Mouse (Mus musculus) lung, postnatal 0 days (tissue): ENCODE results near the gene Pga5. TPM values are rescaled to one million over a fixed set of nuclear protein-coding genes. Genes with fewer than 3 reads are reported as not detected.

ENCODE experiments used
- ATAC-seq: fragments of 200-750 bp; cut with Nextera tagmentation; 2 replicates; pipeline ENCODE4 v1.8.0; 2017; ENCODE audit warnings: moderate library complexity
- DNase-seq: peaks from one replicate; pipeline ENCODE4 v3.0.0-alpha.2; 2016; ENCODE audit warnings: low spot score
- H3K27ac ChIP-seq: fragments of 300-500 bp; sonication (generic); 2 replicates; pipeline ENCODE4 v1.5.1; 2014; ENCODE audit warnings: antibody characterized with exemption, mild to moderate bottlenecking, low read length, mixed read lengths
- H3K27me3 ChIP-seq: fragments of 300-500 bp; sonication (generic); replicated peaks from 2 replicates; pipeline ENCODE4 v1.6.1; 2014; ENCODE audit warnings: low read length, mixed read lengths; ENCODE audit not compliant: insufficient read depth
- H3K36me3 ChIP-seq: fragments of 300-500 bp; sonication (generic); 2 replicates; pipeline ENCODE4 v1.6.1; 2014; ENCODE audit warnings: low read length, mixed read lengths; ENCODE audit not compliant: insufficient read depth
- H3K4me1 ChIP-seq: fragments of 300-500 bp; sonication (generic); 2 replicates; pipeline ENCODE4 v1.6.1; 2014; ENCODE audit warnings: antibody characterized with exemption, low read depth, low read length, mixed read lengths; ENCODE audit not compliant: insufficient read depth
- H3K4me2 ChIP-seq: fragments of 300-500 bp; sonication (generic); replicated peaks from 2 replicates; pipeline ENCODE4 v1.6.1; 2014; ENCODE audit warnings: low read depth, mild to moderate bottlenecking, low read length, moderate library complexity, mixed read lengths
- H3K4me3 ChIP-seq: fragments of 300-500 bp; sonication (generic); 2 replicates; pipeline ENCODE4 v1.5.1; 2014; ENCODE audit warnings: low read depth, low read length
- H3K9ac ChIP-seq: fragments of 300-500 bp; sonication (generic); replicated peaks from 2 replicates; pipeline ENCODE4 v1.6.1; 2014; ENCODE audit warnings: low read depth, mild to moderate bottlenecking
- H3K9me3 ChIP-seq: fragments of 300-500 bp; sonication (generic); 2 replicates; pipeline ENCODE4 v1.6.1; 2016; ENCODE audit warnings: low read length, mixed read lengths
- CTCF ChIP-seq: IDR thresholded peaks from 2 replicates; pipeline ENCODE4 v1.5.1; 2016; ENCODE audit warnings: antibody characterized with exemption, mild to moderate bottlenecking
- EP300 ChIP-seq: IDR thresholded peaks from 2 replicates; pipeline ENCODE4 v1.6.1; 2016; ENCODE audit warnings: antibody characterized with exemption, mild to moderate bottlenecking, control low read depth
- WGBS: fragments of 180-500 bp; shearing (Covaris S2); extraction: QIAGEN DNeasy Blood & Tissue Kit; methylation state at CpG from one replicate; pipeline ENCODE4 v1.1.7; 2014; 5-methylcytosine and 5-hydroxymethylcytosine counted together
- polyA plus RNA-seq: library from polyadenylated mRNA; unstranded; fragments of >200 nt; fragmentation: Nextera tagmentation; extraction: Ambion mirVana; gene quantifications from 2 replicates; pipeline ENCODE4 v1.2.1, GENCODE M21; 2015

Gene Pga5
- polyA plus RNA-seq, 1 experiment from 2014 or later, result not detected

DNA sequence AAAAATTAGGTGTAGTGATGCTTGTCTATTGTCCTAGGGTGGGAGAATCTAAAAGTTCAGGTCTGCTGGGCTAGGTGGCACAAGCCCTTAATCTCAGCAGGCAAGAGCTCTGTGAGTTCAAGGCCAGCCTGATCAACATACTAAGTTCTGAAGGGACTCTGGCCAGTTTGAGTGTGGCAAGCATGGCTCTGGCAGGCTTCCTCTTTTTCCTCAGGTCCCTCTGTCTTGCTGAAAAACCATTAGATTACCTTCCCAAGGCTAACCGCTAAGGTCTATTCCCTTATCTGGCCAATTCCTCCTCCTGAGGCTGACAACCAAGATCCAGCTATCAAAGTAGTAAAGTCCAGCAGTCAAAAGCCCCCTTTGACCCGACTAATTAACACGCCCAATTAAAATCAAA is 15.2 kb downstream of the Pga5 start:
- Histone ChIP-seq H3K4me2 (no peak overlapping the region), H3K27me3 (no peaks in the 10 kb centered on the region), H3K4me1 (no peaks in the 10 kb centered on the region), H3K36me3 (no peaks in the 10 kb centered on the region), H3K27ac (no peak overlapping the region), H3K4me3 (no peak overlapping the region), H3K9ac (no peak overlapping the region), H3K9me3 (no peaks in the 10 kb centered on the region)
- DNase-seq, result no peak
- TF ChIP-seq CTCF, result no peak
- TF ChIP-seq EP300, result no peak
- no peak for ATAC-seq
- WGBS, result 62% methylated on average over 3 of the region's 3 CpGs

GRCm38 (mm10) chr19:10661919-10662318 is 16.0 kb downstream of the Pga5 start:
- H3K9me3 ChIP-seq, result no peaks in the 10 kb centered on the region
- H3K9ac ChIP-seq, result no peak overlapping the region
- no peaks in the 10 kb centered on the region for H3K36me3 ChIP-seq
- TF ChIP-seq CTCF (no peak), EP300 (no peak)
- no peak overlapping the region for H3K4me3 ChIP-seq
- no peaks in the 10 kb centered on the region for H3K4me1 ChIP-seq
- H3K27ac ChIP-seq, result no peak overlapping the region
- ATAC-seq, result no peak
- H3K27me3 ChIP-seq, result no peaks in the 10 kb centered on the region
- H3K4me2 ChIP-seq, result no peak overlapping the region
- WGBS, result 79% methylated on average over 2 of the region's 2 CpGs
- no peak for DNase-seq

DNA sequence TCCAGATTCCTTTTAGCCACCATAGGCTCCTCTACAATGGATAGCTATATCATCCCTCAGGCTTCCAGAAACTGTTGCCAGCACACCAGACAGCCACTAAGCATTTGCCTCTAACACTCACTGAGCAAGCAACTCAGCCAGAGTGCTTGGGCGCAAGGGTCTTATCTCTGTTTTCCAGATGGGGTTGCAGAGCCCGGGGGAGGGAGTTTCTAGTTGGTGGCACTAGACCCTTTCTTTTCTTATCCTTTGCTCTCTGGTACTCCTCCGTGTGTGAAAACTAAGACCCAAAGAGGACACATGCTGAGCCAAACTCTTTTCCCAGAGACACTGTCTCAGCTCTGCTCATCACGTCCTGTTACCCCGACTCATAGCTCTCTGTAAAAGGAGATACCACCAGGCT is 16.5 kb downstream of the Pga5 start:
- no peak overlapping the region for H3K9ac ChIP-seq
- no peaks in the 10 kb centered on the region for H3K36me3 ChIP-seq
- no peaks in the 10 kb centered on the region for H3K9me3 ChIP-seq
- no peak for ATAC-seq
- 60% methylated on average over 5 of the region's 5 CpGs for WGBS
- H3K4me1 ChIP-seq, result no peaks in the 10 kb centered on the region
- no peak overlapping the region for H3K27ac ChIP-seq
- no peak overlapping the region for H3K4me3 ChIP-seq
- no peak overlapping the region for H3K4me2 ChIP-seq
- no peaks in the 10 kb centered on the region for H3K27me3 ChIP-seq
- TF ChIP-seq EP300 (no peak), CTCF (no peak)
- no peak for DNase-seq

DNA sequence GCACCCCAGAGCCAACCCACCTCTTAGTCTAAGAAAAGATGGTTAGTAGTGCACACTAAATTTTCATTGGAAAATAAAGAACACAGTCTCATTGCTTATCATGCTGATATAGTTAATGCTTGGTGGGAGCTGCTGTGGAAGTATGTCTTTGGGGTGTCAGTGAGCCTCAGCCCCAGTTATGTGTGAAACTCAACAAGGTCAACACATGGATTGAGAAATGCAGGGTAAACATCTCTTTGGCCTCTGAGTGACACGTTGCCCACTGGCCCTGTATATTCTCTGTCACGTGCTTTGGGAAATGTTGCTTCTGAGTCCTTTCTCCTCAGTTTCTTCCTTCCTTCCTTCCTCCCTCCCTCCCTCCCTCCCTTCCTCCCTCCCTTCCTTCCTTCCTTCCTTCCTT is 19.5 kb downstream of the Pga5 start:
- DNase-seq (no peak), ATAC-seq (no peak)
- WGBS, result 40% methylated on average over 2 of the region's 2 CpGs
- H3K4me3 ChIP-seq, result no peak overlapping the region
- H3K9me3 ChIP-seq, result no peaks in the 10 kb centered on the region
- TF ChIP-seq EP300, result no peak
- no peak for TF ChIP-seq CTCF
- no peaks in the 10 kb centered on the region for H3K27me3 ChIP-seq
- no peak overlapping the region for H3K9ac ChIP-seq
- H3K4me1 ChIP-seq, result no peaks in the 10 kb centered on the region
- no peak overlapping the region for H3K27ac ChIP-seq
- no peaks in the 10 kb centered on the region for H3K36me3 ChIP-seq
- H3K4me2 ChIP-seq, result no peak overlapping the region

- Histone ChIP-seq H3K27me3 (no peaks in the 10 kb centered on the region), H3K9ac (no peak overlapping the region), H3K4me2 (no peak overlapping the region), H3K4me1 (no peaks in the 10 kb centered on the region), H3K27ac (no peak overlapping the region), H3K9me3 (no peaks in the 10 kb centered on the region), H3K4me3 (no peak overlapping the region), H3K36me3 (no peaks in the 10 kb centered on the region)
- no peak for DNase-seq
- 57% methylated on average over 5 of the region's 5 CpGs for WGBS
- TF ChIP-seq EP300, result no peak
- no peak for TF ChIP-seq CTCF
- no peak for ATAC-seq
Measured at GRCm38 (mm10) chr19:10657742-10658141, 20.1 kb downstream of the Pga5 start.

DNA sequence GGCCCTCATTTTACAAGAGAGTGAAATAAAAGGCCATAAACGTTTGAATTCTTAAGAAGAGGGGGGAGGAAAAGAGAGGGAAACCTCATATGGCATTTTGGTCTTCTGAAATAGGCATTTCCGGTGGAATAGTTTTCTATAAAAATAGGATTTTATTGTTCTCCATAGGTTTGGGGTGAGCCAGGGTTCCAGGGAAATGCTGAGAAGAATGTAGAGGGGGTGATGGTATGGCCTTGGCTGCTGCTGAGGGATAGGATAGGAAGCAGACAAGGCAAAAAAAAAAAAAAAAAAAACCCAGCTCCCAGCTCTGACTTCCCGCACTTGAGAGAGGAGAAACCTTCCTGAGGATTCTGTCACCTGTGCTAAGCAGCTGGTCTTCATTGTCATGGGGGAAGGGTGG is 21.8 kb downstream of the Pga5 start:
- no peak for DNase-seq
- ATAC-seq, result no peak
- Histone ChIP-seq H3K4me1 (no peaks in the 10 kb centered on the region), H3K9ac (no peak overlapping the region), H3K27me3 (no peaks in the 10 kb centered on the region), H3K27ac (no peak overlapping the region), H3K4me3 (no peak overlapping the region), H3K36me3 (no peaks in the 10 kb centered on the region), H3K9me3 (no peaks in the 10 kb centered on the region), H3K4me2 (no peak overlapping the region)
- 57% methylated on average over 3 of the region's 3 CpGs for WGBS
- TF ChIP-seq EP300, result no peak
- no peak for TF ChIP-seq CTCF

GRCm38 (mm10) chr19:10648156-10648555 is 29.7 kb downstream of the Pga5 start:
- H3K4me3 ChIP-seq, result no peak overlapping the region
- ATAC-seq, result no peak
- TF ChIP-seq CTCF, result no peak
- TF ChIP-seq EP300, result no peak
- H3K36me3 ChIP-seq, result no peaks in the 10 kb centered on the region
- no peak overlapping the region for H3K9ac ChIP-seq
- H3K27me3 ChIP-seq, result no peaks in the 10 kb centered on the region
- no peaks in the 10 kb centered on the region for H3K9me3 ChIP-seq
- no peak overlapping the region for H3K4me2 ChIP-seq
- H3K4me1 ChIP-seq, result no peaks in the 10 kb centered on the region
- 60% methylated on average over 8 of the region's 8 CpGs for WGBS
- no peak overlapping the region for H3K27ac ChIP-seq
- DNase-seq, result no peak
